In the genomic region with DNA sequence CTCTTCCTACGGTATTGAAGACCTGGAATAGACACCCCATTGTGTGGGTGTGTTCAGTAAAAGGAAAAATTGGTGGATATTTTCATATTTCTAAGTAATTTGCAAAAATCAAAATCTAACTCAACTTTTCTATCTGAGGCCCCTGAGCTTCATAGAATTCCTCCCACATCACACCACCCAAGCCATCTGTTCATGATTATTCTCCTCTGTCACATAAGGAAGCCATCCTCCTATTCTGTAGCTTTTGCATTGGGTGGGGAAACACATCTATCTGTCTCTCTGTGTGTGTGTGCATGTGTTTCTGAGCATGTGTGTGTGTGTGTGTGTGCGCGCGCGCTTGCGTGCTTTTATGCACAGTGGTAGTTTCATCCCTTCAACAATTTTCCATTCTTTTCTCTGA, we compare ENCODE assay signal across 18 mouse cellular contexts.
DNase-seq lines count a peak whose midpoint lies in the region; TF ChIP-seq lines count a peak whose summit lies in the region.
"Had no signal": no experiment of that assay in that cellular context is flagged by ENCODE, and none has a peak within 500 bp of the region (broad histone marks: within the 10 kb centered on the region; RNA-seq: fewer than 3 reads in every experiment).

No protein-coding gene starts in this region.

- 0 out of 2 replicates have a peak overlapping the region, but pooled peaks have one; percentile 49 for H3K27ac ChIP-seq in layer of hippocampus, adult 2 months
- H3K27ac ChIP-seq: forebrain, embryonic 12.5 days; hindbrain, embryonic 13.5 days; kidney, postnatal 0 days; midbrain, embryonic 10.5 days; neural tube, embryonic 12.5 days had no signal

- no peak overlapping the region for H3K4me3 ChIP-seq in layer of hippocampus, adult 2 months
- H3K4me3 ChIP-seq: forebrain, embryonic 12.5 days; hindbrain, embryonic 13.5 days; midbrain, embryonic 10.5 days; neural tube, embryonic 12.5 days had no signal

- no peak for TF ChIP-seq CTCF in layer of hippocampus, adult 2 months (conservative IDR thresholded peaks at IDR 0.05)

- peak; percentile 59 for DNase-seq in layer of hippocampus, adult 11-12 months (ENCODE audit: low spot score)
- DNase-seq in layer of hippocampus, postnatal 10 days (ENCODE audit: low spot score in 2 of 2) = no peak
- peak; percentile 60 to 85 for DNase-seq in layer of hippocampus, adult 2 months (ENCODE audit: low spot score in 2 of 2)
- DNase-seq in left cerebral cortex, adult 8-10 months (ENCODE audit: low spot score in 2 of 2) = peak; percentile 4 to 67
- DNase-seq in right cerebral cortex, postnatal 25 days = peak; percentile 35
- no peak for DNase-seq in kidney, adult 9 months
- DNase-seq in cerebellum, adult 11-12 months = no peak
- DNase-seq in cerebellum, postnatal 4 days (ENCODE audit: low spot score in 2 of 2) = no peak
- DNase-seq: adrenal gland, adult 8-10 months; cerebellum, adult 9-11 months; heart, adult 11 months; lung, adult 18-20 months; thymus, adult 2 months had no signal

Comparison
In these comparisons a context has a peak if more than half of its experiments do, and no peak if none do; other contexts are left out.
1. DNase-seq: peak in layer of hippocampus, adult 11-12 months (single experiment), layer of hippocampus, adult 2 months (2 of 2), left cerebral cortex, adult 8-10 months (2 of 2) and right cerebral cortex, postnatal 25 days (single experiment); none in layer of hippocampus, postnatal 10 days (0 of 2), kidney, adult 9 months (single experiment), cerebellum, adult 11-12 months (single experiment) and cerebellum, postnatal 4 days (0 of 2).